Mouse (Mus musculus): ENCODE measurements at regions not wholly inside any gene's neighbourhood (a gene's known extent, or its start where the extent isn't known, plus 50 kb on each side); places are given as distances from the start of the nearest gene placed in this dataset.

DNA sequence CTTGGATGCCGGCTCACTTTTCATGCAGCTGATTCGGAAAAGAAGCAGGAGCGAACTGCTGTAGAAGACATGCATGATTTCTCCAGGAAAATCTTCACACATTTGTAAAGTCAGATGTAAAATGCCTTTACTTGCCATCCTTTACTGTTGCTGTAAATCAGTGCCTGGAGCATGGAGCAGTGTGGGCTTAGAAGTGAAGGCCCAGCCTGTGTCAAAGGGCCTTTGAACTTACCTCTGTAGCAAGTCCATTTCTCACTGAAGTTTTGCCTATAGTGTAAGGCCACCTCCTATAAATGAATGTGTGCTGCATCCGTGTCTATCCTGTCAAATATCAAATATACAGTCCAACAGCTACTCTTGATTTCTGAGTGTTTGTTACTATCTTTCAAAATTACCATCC is 368.9 kb downstream of the Lrriq3 start:
- DNase-seq (ENCODE audit: low spot score in 2 of 2): no peak

DNA sequence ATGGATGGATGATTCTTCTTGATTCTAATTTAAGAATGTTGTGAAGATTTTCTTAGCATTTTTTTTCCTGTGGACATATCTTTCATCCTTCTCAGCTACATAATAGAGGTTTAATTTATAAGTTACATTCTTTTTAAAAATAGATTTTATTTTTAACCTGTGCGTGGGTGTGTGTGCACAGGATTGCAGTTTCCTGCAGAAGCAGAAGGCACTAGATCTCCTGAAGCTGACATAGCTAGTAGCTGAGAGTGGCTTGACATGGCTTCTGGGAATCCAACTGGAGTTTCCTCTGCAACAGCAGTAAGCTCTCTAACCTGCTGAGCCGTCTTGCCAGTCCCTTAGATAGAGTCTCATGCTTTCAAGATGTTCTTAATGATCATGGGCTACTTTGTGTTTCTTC is 377.5 kb downstream of the Lrriq3 start:
- DNase-seq (ENCODE audit: low spot score in 2 of 2): no peak

DNA sequence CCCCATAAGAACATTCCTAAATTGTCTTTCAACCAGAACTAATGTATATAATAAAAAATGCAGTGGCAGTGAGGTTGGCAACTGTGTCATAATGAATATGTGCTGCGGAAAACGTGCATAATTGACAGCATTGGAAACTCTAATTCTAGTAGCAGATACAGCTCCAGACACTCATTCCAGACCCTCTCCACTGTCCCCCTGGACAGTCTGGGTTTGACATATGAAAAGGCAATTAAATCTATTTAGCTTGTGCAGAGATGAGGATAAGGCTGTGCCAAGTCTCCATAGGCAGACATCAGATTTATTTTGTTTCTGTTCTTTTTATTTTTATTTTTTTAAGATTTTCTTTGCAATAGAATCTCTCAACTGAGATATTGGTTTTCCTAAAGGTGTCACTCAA is 392.3 kb downstream of the Lrriq3 start:
- no peak for DNase-seq (ENCODE audit: low spot score in 2 of 2)

DNA sequence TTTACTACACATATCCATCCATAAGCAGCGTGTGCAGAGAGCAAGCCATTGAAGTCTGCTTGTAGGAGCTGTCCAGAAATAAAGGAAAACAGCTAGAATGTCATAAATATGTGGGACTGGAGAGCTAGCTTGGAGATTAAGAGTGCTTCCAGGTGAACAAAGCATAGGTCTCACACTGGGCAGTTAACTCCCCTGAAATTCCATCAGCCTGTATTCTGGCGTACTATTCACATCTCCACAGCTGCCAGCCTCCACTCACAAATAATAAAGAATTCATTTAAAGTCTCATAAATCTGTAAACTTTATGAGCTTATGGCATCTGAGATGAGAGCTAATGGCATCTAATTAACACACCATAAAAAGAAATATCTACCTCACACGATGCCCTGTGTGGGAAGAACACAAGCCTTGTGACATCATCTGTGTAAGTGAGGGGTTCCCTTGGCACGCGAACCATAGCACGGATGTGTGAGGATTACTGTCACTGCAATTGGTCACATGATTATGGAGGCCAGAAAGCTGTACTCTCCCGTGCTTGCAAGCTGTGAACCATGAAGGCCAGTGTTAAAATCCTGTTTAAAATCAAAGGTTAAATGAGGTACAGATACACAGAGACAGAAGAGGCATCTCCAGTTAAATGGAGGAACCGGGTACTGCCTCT is 394.8 kb downstream of the Lrriq3 start:
- no peak for DNase-seq (ENCODE audit: low spot score in 2 of 2)

DNA sequence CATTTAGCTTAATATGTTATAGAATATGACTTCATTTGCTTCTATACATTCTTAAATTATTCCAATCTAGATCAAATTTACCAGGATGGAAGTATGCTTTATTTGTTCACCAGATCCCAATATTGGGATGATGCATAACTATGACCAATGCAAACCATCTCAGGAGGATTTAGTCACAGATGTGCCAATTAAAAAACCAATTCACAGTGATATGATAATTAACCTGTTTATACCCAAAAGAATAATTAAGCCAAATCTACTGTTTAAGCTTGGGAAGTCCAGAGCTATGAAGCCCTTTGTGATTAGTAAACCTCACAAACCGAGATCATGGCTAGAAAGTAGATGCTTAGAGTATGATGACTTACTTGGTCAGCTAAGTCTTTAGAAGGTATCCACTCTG is 397.4 kb downstream of the Lrriq3 start:
- no peak for DNase-seq (ENCODE audit: low spot score in 2 of 2)

DNA sequence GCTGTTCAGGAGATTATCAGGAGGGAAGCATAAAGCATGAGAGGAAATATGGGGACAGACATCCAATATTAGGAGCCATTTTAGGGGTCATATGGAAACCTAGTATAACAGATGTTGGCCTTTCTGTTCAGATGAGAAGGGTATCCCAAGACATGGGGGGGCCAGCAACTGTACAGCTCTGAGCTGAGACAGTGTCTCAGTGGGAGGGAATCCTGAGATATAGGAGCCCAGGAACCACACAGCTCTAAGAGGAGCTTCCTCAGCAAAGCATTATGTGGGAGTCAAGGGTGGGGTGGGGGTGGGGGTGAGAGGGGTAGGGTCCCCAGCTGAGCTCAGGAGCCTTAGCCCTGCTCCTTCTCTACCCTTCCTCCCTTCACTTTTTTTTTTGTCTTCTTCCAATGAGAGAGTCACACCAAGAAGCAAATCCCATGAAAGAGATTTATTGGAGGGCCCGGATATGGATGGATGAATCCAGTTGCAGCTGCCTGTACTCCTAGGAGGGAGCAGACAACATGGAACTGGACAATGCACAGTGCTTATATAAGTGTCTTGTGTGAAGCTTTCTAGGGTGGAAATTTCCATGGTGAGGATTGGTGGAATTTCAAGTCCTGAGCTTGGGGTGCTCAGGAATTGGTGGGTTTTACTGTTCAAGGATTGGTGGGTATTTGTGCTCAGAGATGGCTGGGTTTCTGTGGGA is 417.1 kb downstream of the Lrriq3 start:
- DNase-seq (ENCODE audit: low spot score in 2 of 2): no peak

DNA sequence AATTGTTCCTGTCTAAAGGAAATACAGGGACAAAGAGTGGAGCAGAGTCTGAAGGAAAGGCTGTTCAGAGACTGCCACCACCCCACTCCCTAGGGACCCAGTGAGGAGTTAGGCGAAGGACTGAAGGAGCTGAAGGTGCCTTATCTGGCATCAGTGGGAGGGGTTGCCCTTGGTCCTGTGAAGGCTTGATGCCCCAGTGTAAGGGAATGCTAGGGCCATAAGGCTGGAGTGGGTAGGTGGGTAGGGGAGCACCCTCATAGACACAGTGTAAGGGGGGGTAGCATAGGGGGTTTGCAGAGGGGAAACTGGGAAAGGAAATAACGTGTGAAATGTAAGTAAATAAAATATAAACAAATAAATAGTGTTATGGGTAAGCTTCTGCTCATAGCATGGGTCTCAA is 420.7 kb downstream of the Lrriq3 start:
- no peak for DNase-seq (ENCODE audit: low spot score in 2 of 2)

DNA sequence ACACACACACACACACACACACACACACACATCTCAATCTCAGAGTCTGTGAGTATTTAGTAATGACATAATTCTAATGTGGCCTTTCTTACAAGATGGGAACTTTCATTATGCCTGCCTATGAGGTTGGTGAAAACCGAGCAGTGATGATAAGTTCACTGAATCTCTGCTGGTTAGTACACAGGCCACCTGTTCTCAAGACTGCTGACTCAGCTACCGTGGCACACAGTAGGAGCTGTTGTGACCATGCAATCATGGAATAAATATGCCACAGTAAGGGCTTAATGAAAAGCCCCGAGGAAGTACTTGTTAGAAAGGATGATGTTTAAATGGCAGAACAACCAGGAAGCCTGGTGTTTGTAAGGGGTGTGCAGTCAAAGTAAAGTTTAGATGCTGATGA is 436.1 kb downstream of the Lrriq3 start:
- DNase-seq (ENCODE audit: low spot score in 2 of 2): no peak

DNA sequence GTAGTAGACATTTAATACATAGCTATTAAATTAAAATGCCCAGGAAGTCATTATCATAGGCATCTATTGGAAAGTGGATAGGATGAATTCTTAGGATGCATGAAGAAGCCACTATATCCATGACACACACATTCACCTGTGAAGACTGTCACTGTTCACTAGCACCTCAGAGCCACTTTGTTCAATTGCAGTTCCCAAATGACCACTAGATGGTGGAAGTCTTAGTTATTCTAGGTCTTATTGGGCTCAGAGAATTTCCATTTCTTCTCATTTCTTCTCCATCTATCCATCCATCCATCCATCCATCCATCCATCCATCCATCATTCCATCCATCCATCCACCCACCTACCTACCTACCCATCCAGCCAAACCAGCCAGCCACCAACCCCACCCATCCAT is 437.6 kb downstream of the Lrriq3 start:
- DNase-seq (ENCODE audit: low spot score in 2 of 2): no peak

DNA sequence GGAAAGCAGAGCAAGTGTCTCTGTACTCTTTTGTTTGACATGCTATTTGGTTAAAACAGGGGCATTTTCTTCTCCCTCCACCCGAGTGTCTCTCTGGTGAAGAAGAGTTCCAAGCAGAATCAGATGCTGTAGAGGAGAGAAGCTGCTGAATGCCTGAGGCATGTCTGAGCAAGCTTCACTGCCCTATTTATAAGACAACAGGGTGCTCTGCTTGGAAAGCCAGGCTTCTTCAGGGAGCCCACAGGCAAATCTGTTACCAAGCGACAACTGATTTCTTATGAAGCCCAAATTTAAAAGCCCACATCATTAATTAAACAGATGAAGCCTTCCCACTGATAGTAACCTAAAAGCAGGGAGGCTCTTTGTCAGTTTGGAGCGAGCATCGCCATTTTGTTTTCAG is 438.8 kb downstream of the Lrriq3 start:
- no peak for DNase-seq (ENCODE audit: low spot score in 2 of 2)

DNA sequence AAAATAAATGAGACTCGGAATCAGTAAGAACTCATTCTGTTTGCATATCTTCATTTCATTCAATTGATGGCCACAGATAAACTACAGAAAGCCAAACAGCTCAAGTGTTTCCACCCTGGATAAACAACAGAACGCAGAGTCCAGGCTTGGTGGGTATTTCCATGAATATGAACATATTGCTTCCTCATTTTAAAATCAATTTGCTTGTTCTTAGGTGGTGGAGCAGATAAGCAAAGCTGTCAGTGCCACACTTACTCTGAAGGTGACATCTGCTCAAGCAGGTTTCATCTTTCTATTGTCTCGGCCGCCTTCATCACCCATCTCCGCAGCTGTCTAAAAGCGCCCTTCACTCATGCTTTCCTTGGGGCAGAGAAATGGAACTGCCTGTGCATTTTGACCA is 455.0 kb downstream of the Lrriq3 start:
- DNase-seq (ENCODE audit: low spot score in 2 of 2): no peak

DNA sequence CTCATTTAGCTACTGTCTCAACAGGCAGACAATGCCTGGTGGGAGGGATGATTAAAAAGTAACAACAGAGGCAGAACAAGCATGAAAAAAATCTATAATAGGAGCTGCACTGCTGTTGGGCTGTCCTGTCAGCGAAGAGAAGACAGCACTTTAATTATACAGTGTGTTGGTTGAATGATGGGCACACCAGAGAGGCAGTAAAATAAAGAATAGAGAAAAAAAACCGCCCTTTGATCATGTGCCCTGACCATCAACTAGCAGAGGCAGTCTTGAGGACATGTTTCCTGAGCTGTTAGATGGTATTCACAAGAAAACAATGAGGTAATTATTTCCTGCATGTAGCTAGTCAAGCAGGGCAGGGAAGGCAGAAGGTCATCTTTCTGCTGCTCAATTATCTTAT is 483.9 kb downstream of the Lrriq3 start:
- DNase-seq (ENCODE audit: low spot score in 2 of 2): no peak

DNA sequence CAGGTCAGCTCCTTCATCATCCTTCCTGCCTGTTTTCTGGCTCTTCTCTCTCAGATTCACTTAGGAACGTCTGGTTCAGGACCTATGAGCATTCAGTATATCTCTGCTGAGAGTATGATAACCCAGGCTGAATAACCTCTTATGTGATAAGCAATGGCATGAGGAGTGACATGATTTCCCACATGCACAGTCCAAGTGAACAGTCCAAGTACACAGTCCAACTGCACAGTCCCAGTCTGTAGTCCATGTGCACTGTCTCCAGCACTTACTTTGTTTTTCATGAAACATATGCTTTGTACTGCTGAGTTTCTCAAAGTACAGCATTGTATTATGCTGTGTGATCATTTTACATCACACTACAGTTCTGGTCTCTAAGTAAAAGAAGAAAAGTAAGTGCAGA is 510.8 kb downstream of the Lrriq3 start:
- no peak for DNase-seq (ENCODE audit: low spot score in 2 of 2)
